In the genomic region with DNA sequence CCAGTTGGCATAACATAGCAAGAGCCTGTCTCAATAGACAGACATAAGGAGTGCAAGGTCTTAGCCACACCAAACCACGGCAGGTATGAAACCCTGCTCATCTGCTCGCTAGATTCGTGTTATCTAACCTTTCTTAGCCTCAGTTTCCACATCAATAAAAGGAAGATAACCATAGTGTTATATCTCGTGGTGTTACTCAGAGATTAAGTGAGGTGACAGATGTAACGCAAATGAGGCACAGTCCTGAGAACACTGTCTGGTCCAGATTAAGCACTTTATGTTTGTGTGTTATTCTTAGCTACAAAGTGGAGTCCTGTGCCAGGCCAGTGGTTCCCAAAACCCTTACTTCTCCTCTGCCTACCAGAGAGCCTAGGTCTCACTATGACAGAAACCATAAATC, we compare ENCODE assay signal across 1 mouse cellular context.
TF ChIP-seq lines count a peak whose summit lies in the region.

No protein-coding gene starts in this region.

TF ChIP-seq in MEL, 35 proteins besides CTCF, POLR2A, EP300 and RAD21:
- TF ChIP-seq MAZ (IDR thresholded peaks at IDR 0.05; ENCODE audit: low read depth, low read length) (no peak), ETS1 (IDR thresholded peaks at IDR 0.05; ENCODE audit: low read depth, low read length) (peak; percentile 71), MYB (IDR thresholded peaks at IDR 0.05; ENCODE audit: low read depth, low read length) (no peak), GATA1 (IDR thresholded peaks at IDR 0.05; ENCODE audit: low read depth, low read length) (peak; percentile 89), RCOR1 (IDR thresholded peaks at IDR 0.05; ENCODE audit: low read depth, low read length) (peak; percentile 48), TCF12 (IDR thresholded peaks at IDR 0.05; ENCODE audit: low read depth, low read length) (peak; percentile 90), TAL1 (IDR thresholded peaks at IDR 0.05; ENCODE audit: low read length) (peak; percentile 44; the same call in 1 of the 2 replicates), MEF2A (IDR thresholded peaks at IDR 0.05; ENCODE audit: extremely low read depth, insufficient replicate concordance, low read depth, low read length, poor library complexity, severe bottlenecking) (peak; percentile 77; the same call in 1 of the 2 replicates)
